Mouse (Mus musculus) cerebellum, adult 11-12 months (tissue): ENCODE data around the gene Cstf2t.

ENCODE experiments used
- DNase-seq: peaks from one replicate; pipeline ENCODE4 v3.0.0; 2022

Gene Cstf2t

GRCm38 (mm10) chr19:31082662-31083429 is at the start of gene Cstf2t:
TSS of gene Cstf2t (plus strand) at chr19:31082837.
- peak; percentile 99 for DNase-seq

GRCm38 (mm10) chr19:31038951-31039350 is 43.7 kb upstream of the Cstf2t start:
- DNase-seq: no peak

GRCm38 (mm10) chr19:31040948-31041847 is 41.4 kb upstream of the Cstf2t start:
- no peak for DNase-seq

- DNase-seq: no peak
Observed at GRCm38 (mm10) chr19:31046601-31047000, 36.0 kb upstream of the Cstf2t start.

GRCm38 (mm10) chr19:31064740-31065139 is 17.9 kb upstream of the Cstf2t start:
- no peak for DNase-seq

- DNase-seq: no peak
Observed at GRCm38 (mm10) chr19:31065206-31065781, 17.3 kb upstream of the Cstf2t start.

GRCm38 (mm10) chr19:31073959-31074716 is 8.5 kb upstream of the Cstf2t start:
- no peak for DNase-seq

- DNase-seq: no peak
Observed at GRCm38 (mm10) chr19:31074717-31075063, 7.9 kb upstream of the Cstf2t start.

GRCm38 (mm10) chr19:31076106-31076505 is 6.5 kb upstream of the Cstf2t start:
- DNase-seq: no peak

GRCm38 (mm10) chr19:31078241-31078640 is 4.4 kb upstream of the Cstf2t start:
- no peak for DNase-seq

GRCm38 (mm10) chr19:31082226-31082625 is 411 bp upstream of the Cstf2t start:
- DNase-seq: no peak

- peak; percentile 54 for DNase-seq
Observed at GRCm38 (mm10) chr19:31083761-31084160, 1.1 kb downstream of the Cstf2t start.

- no peak for DNase-seq
Observed at GRCm38 (mm10) chr19:31097857-31098256, 15.2 kb downstream of the Cstf2t start.

GRCm38 (mm10) chr19:31099369-31099768 is 16.7 kb downstream of the Cstf2t start:
- DNase-seq: no peak

GRCm38 (mm10) chr19:31104764-31105163 is 22.1 kb downstream of the Cstf2t start:
- no peak for DNase-seq

GRCm38 (mm10) chr19:31106036-31106435 is 23.4 kb downstream of the Cstf2t start:
- no peak for DNase-seq

GRCm38 (mm10) chr19:31106835-31107554 is 24.4 kb downstream of the Cstf2t start:
- DNase-seq: no peak

- DNase-seq: no peak
Observed at GRCm38 (mm10) chr19:31114690-31115089, 32.1 kb downstream of the Cstf2t start.

- DNase-seq: no peak
Observed at GRCm38 (mm10) chr19:31124628-31125027, 42.0 kb downstream of the Cstf2t start.

GRCm38 (mm10) chr19:31132614-31133013 is 50.0 kb downstream of the Cstf2t start:
- no peak for DNase-seq

- DNase-seq: no peak
Observed at GRCm38 (mm10) chr19:31136316-31136715, 53.7 kb downstream of the Cstf2t start.
